Mouse (Mus musculus): Measurements from ENCODE around the gene Slc12a6. TPM values are rescaled to one million over a fixed set of nuclear protein-coding genes. Genes with fewer than 3 reads are reported as not detected.

The Slc12a6 gene
- polyA plus RNA-seq, 1 experiment from 2014 or later = 17.7 TPM

GRCm38 (mm10) chr2:112378973-112379898, 113.6 kb downstream of the Slc12a6 start, which contains the start of gene Katnbl1:
Katnbl1 (plus strand) TSS chr2:112379211.
- DNase-seq (ENCODE audit: low spot score) (peak; percentile 97), ATAC-seq (replicated peaks; ENCODE audit: low FRiP score, low TSS enrichment, low read depth) (peak; percentile 98)
- Histone ChIP-seq H3K36me3 (ENCODE audit: control insufficient read depth, insufficient read depth, low read length) (no peaks in the 10 kb centered on the region), H3K9me3 (ENCODE audit: control insufficient read depth, low read length) (no peaks in the 10 kb centered on the region), H3K9ac (ENCODE audit: low read length) (peak within 1 kb of the TSS; percentile 92), H3K4me3 (ENCODE audit: low read depth, low read length) (peak within 1 kb of the TSS; percentile 88), H3K4me2 (ENCODE audit: low read length) (peak within 1 kb of the TSS; percentile 67), H3K27ac (ENCODE audit: low read depth) (peak within 1 kb of the TSS; percentile 80), H3K4me1 (replicated peaks; ENCODE audit: control insufficient read depth, insufficient read depth, low read length) (0 out of 2 replicates have a peak, but pooled peaks cover 7% of the 10 kb centered on the region), H3K27me3 (replicated peaks; ENCODE audit: control insufficient read depth, insufficient read depth, low read length) (no peaks in the 10 kb centered on the region)
- under 1% methylated on average over 69 of the region's 72 CpGs for WGBS

GRCm38 (mm10) chr2:112380131-112380530, 114.5 kb downstream of the Slc12a6 start:
- ATAC-seq (replicated peaks; ENCODE audit: low FRiP score, low TSS enrichment, low read depth) = no peak
- peak overlapping the region; percentile 80; the same call in 1 of the 2 replicates for H3K27ac ChIP-seq (ENCODE audit: low read depth)
- 0 out of 2 replicates have a peak, but pooled peaks cover 7% of the 10 kb centered on the region for H3K4me1 ChIP-seq (replicated peaks; ENCODE audit: control insufficient read depth, insufficient read depth, low read length)
- DNase-seq (ENCODE audit: low spot score) = no peak
- no peaks in the 10 kb centered on the region for H3K9me3 ChIP-seq (ENCODE audit: control insufficient read depth, low read length)
- 44% methylated on average over 8 of the region's 8 CpGs for WGBS
- peak overlapping the region; percentile 67 for H3K4me2 ChIP-seq (ENCODE audit: low read length)
- no peaks in the 10 kb centered on the region for H3K36me3 ChIP-seq (ENCODE audit: control insufficient read depth, insufficient read depth, low read length)
- H3K4me3 ChIP-seq (ENCODE audit: low read depth, low read length) = peak overlapping the region; percentile 88
- H3K27me3 ChIP-seq (replicated peaks; ENCODE audit: control insufficient read depth, insufficient read depth, low read length) = no peaks in the 10 kb centered on the region
- H3K9ac ChIP-seq (ENCODE audit: low read length) = peak overlapping the region; percentile 92

GRCm38 (mm10) chr2:112381219-112381618, 115.6 kb downstream of the Slc12a6 start:
- H3K27ac ChIP-seq (ENCODE audit: low read depth) = no peak overlapping the region
- H3K27me3 ChIP-seq (replicated peaks; ENCODE audit: control insufficient read depth, insufficient read depth, low read length) = no peaks in the 10 kb centered on the region
- no peak overlapping the region for H3K4me2 ChIP-seq (ENCODE audit: low read length)
- no peak overlapping the region for H3K9ac ChIP-seq (ENCODE audit: low read length)
- H3K9me3 ChIP-seq (ENCODE audit: control insufficient read depth, low read length) = no peaks in the 10 kb centered on the region
- DNase-seq (ENCODE audit: low spot score) (no peak), ATAC-seq (replicated peaks; ENCODE audit: low FRiP score, low TSS enrichment, low read depth) (no peak)
- no peak overlapping the region for H3K4me3 ChIP-seq (ENCODE audit: low read depth, low read length)
- WGBS = 95% methylated on average over 1 of the region's 1 CpGs
- H3K36me3 ChIP-seq (ENCODE audit: control insufficient read depth, insufficient read depth, low read length) = no peaks in the 10 kb centered on the region
- 0 out of 2 replicates have a peak, but pooled peaks cover 7% of the 10 kb centered on the region for H3K4me1 ChIP-seq (replicated peaks; ENCODE audit: control insufficient read depth, insufficient read depth, low read length)

- DNase-seq (ENCODE audit: low spot score) (no peak), ATAC-seq (replicated peaks; ENCODE audit: low FRiP score, low TSS enrichment, low read depth) (no peak)
- WGBS = 90% methylated on average over 5 of the region's 5 CpGs
- Histone ChIP-seq H3K9me3 (ENCODE audit: control insufficient read depth, low read length) (no peaks in the 10 kb centered on the region), H3K4me3 (ENCODE audit: low read depth, low read length) (no peak overlapping the region), H3K27ac (ENCODE audit: low read depth) (no peak overlapping the region), H3K9ac (ENCODE audit: low read length) (no peak overlapping the region), H3K27me3 (replicated peaks; ENCODE audit: control insufficient read depth, insufficient read depth, low read length) (no peaks in the 10 kb centered on the region), H3K4me2 (ENCODE audit: low read length) (no peak overlapping the region), H3K36me3 (ENCODE audit: control insufficient read depth, insufficient read depth, low read length) (no peaks in the 10 kb centered on the region), H3K4me1 (replicated peaks; ENCODE audit: control insufficient read depth, insufficient read depth, low read length) (no peaks in the 10 kb centered on the region)
These were observed 125.2 kb downstream of the Slc12a6 start for GRCm38 (mm10) chr2:112390843-112391242.

GRCm38 (mm10) chr2:112391346-112392000, 125.8 kb downstream of the Slc12a6 start:
- H3K36me3 ChIP-seq (ENCODE audit: control insufficient read depth, insufficient read depth, low read length) = no peaks in the 10 kb centered on the region
- no peak overlapping the region for H3K4me2 ChIP-seq (ENCODE audit: low read length)
- H3K27ac ChIP-seq (ENCODE audit: low read depth) = no peak overlapping the region
- no peaks in the 10 kb centered on the region for H3K9me3 ChIP-seq (ENCODE audit: control insufficient read depth, low read length)
- DNase-seq (ENCODE audit: low spot score) = no peak
- H3K4me1 ChIP-seq (replicated peaks; ENCODE audit: control insufficient read depth, insufficient read depth, low read length) = no peaks in the 10 kb centered on the region
- H3K4me3 ChIP-seq (ENCODE audit: low read depth, low read length) = no peak overlapping the region
- ATAC-seq (replicated peaks; ENCODE audit: low FRiP score, low TSS enrichment, low read depth) = no peak
- H3K27me3 ChIP-seq (replicated peaks; ENCODE audit: control insufficient read depth, insufficient read depth, low read length) = no peaks in the 10 kb centered on the region
- H3K9ac ChIP-seq (ENCODE audit: low read length) = no peak overlapping the region
- 88% methylated on average over 4 of the region's 4 CpGs for WGBS

GRCm38 (mm10) chr2:112392689-112393088, 127.1 kb downstream of the Slc12a6 start:
- ATAC-seq (replicated peaks; ENCODE audit: low FRiP score, low TSS enrichment, low read depth) = no peak
- no peaks in the 10 kb centered on the region for H3K4me1 ChIP-seq (replicated peaks; ENCODE audit: control insufficient read depth, insufficient read depth, low read length)
- no peak for DNase-seq (ENCODE audit: low spot score)
- H3K4me3 ChIP-seq (ENCODE audit: low read depth, low read length) = no peak overlapping the region
- H3K4me2 ChIP-seq (ENCODE audit: low read length) = no peak overlapping the region
- H3K9me3 ChIP-seq (ENCODE audit: control insufficient read depth, low read length) = no peaks in the 10 kb centered on the region
- no peak overlapping the region for H3K9ac ChIP-seq (ENCODE audit: low read length)
- H3K36me3 ChIP-seq (ENCODE audit: control insufficient read depth, insufficient read depth, low read length) = no peaks in the 10 kb centered on the region
- H3K27me3 ChIP-seq (replicated peaks; ENCODE audit: control insufficient read depth, insufficient read depth, low read length) = no peaks in the 10 kb centered on the region
- WGBS = 94% methylated on average over 1 of the region's 1 CpGs
- H3K27ac ChIP-seq (ENCODE audit: low read depth) = no peak overlapping the region

GRCm38 (mm10) chr2:112393958-112394357, 128.3 kb downstream of the Slc12a6 start:
- H3K9ac ChIP-seq (ENCODE audit: low read length) = no peak overlapping the region
- no peak overlapping the region for H3K4me2 ChIP-seq (ENCODE audit: low read length)
- H3K4me1 ChIP-seq (replicated peaks; ENCODE audit: control insufficient read depth, insufficient read depth, low read length) = no peaks in the 10 kb centered on the region
- ATAC-seq (replicated peaks; ENCODE audit: low FRiP score, low TSS enrichment, low read depth) (no peak), DNase-seq (ENCODE audit: low spot score) (no peak)
- H3K4me3 ChIP-seq (ENCODE audit: low read depth, low read length) = no peak overlapping the region
- no peaks in the 10 kb centered on the region for H3K9me3 ChIP-seq (ENCODE audit: control insufficient read depth, low read length)
- H3K27ac ChIP-seq (ENCODE audit: low read depth) = no peak overlapping the region
- H3K36me3 ChIP-seq (ENCODE audit: control insufficient read depth, insufficient read depth, low read length) = no peaks in the 10 kb centered on the region
- no peaks in the 10 kb centered on the region for H3K27me3 ChIP-seq (replicated peaks; ENCODE audit: control insufficient read depth, insufficient read depth, low read length)

GRCm38 (mm10) chr2:112396649-112397048, 131.0 kb downstream of the Slc12a6 start:
- Histone ChIP-seq H3K4me2 (ENCODE audit: low read length) (no peak overlapping the region), H3K4me1 (replicated peaks; ENCODE audit: control insufficient read depth, insufficient read depth, low read length) (no peaks in the 10 kb centered on the region), H3K27me3 (replicated peaks; ENCODE audit: control insufficient read depth, insufficient read depth, low read length) (no peaks in the 10 kb centered on the region), H3K36me3 (ENCODE audit: control insufficient read depth, insufficient read depth, low read length) (no peaks in the 10 kb centered on the region), H3K9ac (ENCODE audit: low read length) (no peak overlapping the region), H3K27ac (ENCODE audit: low read depth) (no peak overlapping the region), H3K9me3 (ENCODE audit: control insufficient read depth, low read length) (no peaks in the 10 kb centered on the region), H3K4me3 (ENCODE audit: low read depth, low read length) (no peak overlapping the region)
- DNase-seq (ENCODE audit: low spot score) (no peak), ATAC-seq (replicated peaks; ENCODE audit: low FRiP score, low TSS enrichment, low read depth) (no peak)
- 59% methylated on average over 1 of the region's 1 CpGs for WGBS

Data from intestine, embryonic 14.5 days (tissue).